In genomic region chr16:77099018-77099869, GRCm38 (mm10) we compare ENCODE assay signal across 8 mouse cellular contexts.
DNase-seq lines count a peak whose midpoint lies in the region; ATAC-seq and TF ChIP-seq lines count a peak whose summit lies in the region.

No protein-coding gene starts in this region.

- no peak overlapping the region for H3K4me2 ChIP-seq in liver, embryonic 12.5 days
- H3K4me2 ChIP-seq in forebrain, embryonic 15.5 days (replicated peaks): peak overlapping the region; percentile 23
- H3K4me2 ChIP-seq in hindbrain, embryonic 11.5 days (replicated peaks; ENCODE audit: low read depth, low read length): no peak overlapping the region
- H3K4me2 ChIP-seq in midbrain, embryonic 11.5 days: no peak overlapping the region

- H3K36me3 ChIP-seq in liver, adult 2 months (ENCODE audit: control insufficient read depth, insufficient read depth, low read length): peaks cover 18% of the 10 kb centered on the region
- H3K36me3 ChIP-seq in liver, embryonic 12.5 days: peaks cover 83% of the 10 kb centered on the region
- no peaks in the 10 kb centered on the region for H3K36me3 ChIP-seq in forebrain, embryonic 15.5 days
- H3K36me3 ChIP-seq in hindbrain, embryonic 11.5 days (ENCODE audit: control insufficient read depth, insufficient read depth, low read length): no peaks in the 10 kb centered on the region
- no peaks in the 10 kb centered on the region for H3K36me3 ChIP-seq in midbrain, embryonic 11.5 days (ENCODE audit: control insufficient read depth, insufficient read depth, low read length)

- H3K9me3 ChIP-seq in liver, embryonic 12.5 days (replicated peaks): no peaks in the 10 kb centered on the region
- no peaks in the 10 kb centered on the region for H3K9me3 ChIP-seq in forebrain, embryonic 15.5 days
- H3K9me3 ChIP-seq in hindbrain, embryonic 11.5 days (ENCODE audit: control insufficient read depth, low read length): no peaks in the 10 kb centered on the region
- H3K9me3 ChIP-seq in midbrain, embryonic 11.5 days (ENCODE audit: control insufficient read depth, low read length): no peaks in the 10 kb centered on the region

- peak; percentile 44 for TF ChIP-seq CTCF in liver, adult 2 months (IDR thresholded peaks at IDR 0.05; ENCODE audit: low read depth, low read length)

- H3K79me2 ChIP-seq in liver, adult 2 months (ENCODE audit: control insufficient read depth, insufficient read depth, low read length): no peaks in the 10 kb centered on the region

- H3K27ac ChIP-seq in liver, adult 2 months (replicated peaks; ENCODE audit: insufficient read depth, low read depth, low read length): no peak overlapping the region
- H3K27ac ChIP-seq in liver, embryonic 12.5 days: no peak overlapping the region
- H3K27ac ChIP-seq in forebrain, embryonic 15.5 days (replicated peaks): 0 out of 2 replicates have a peak overlapping the region, but pooled peaks have one; percentile 42
- no peak overlapping the region for H3K27ac ChIP-seq in hindbrain, embryonic 11.5 days (ENCODE audit: low read depth, low read length)
- H3K27ac ChIP-seq in midbrain, embryonic 11.5 days (ENCODE audit: low read depth, low read length): no peak overlapping the region

- H3K4me1 ChIP-seq in liver, adult 2 months (ENCODE audit: control insufficient read depth, insufficient read depth, low read length): no peaks in the 10 kb centered on the region
- H3K4me1 ChIP-seq in liver, embryonic 12.5 days: no peaks in the 10 kb centered on the region
- H3K4me1 ChIP-seq in forebrain, embryonic 15.5 days: peaks cover 12% of the 10 kb centered on the region; the same call in 1 of the 2 replicates
- no peaks in the 10 kb centered on the region for H3K4me1 ChIP-seq in hindbrain, embryonic 11.5 days (replicated peaks; ENCODE audit: control insufficient read depth, insufficient read depth, low read length)
- H3K4me1 ChIP-seq in midbrain, embryonic 11.5 days (ENCODE audit: control insufficient read depth, insufficient read depth, low read length): no peaks in the 10 kb centered on the region

- no peak overlapping the region for H3K4me3 ChIP-seq in liver, adult 2 months (ENCODE audit: insufficient read depth, low read depth, low read length)
- H3K4me3 ChIP-seq in liver, embryonic 12.5 days: no peak overlapping the region
- H3K4me3 ChIP-seq in forebrain, embryonic 15.5 days: no peak overlapping the region
- no peak overlapping the region for H3K4me3 ChIP-seq in hindbrain, embryonic 11.5 days (ENCODE audit: low read depth, low read length)
- no peak overlapping the region for H3K4me3 ChIP-seq in midbrain, embryonic 11.5 days (ENCODE audit: low read depth, low read length)

- no peaks in the 10 kb centered on the region for H3K27me3 ChIP-seq in liver, adult 2 months (ENCODE audit: control insufficient read depth, insufficient read depth, low read length)
- no peaks in the 10 kb centered on the region for H3K27me3 ChIP-seq in liver, embryonic 12.5 days (replicated peaks)
- no peaks in the 10 kb centered on the region for H3K27me3 ChIP-seq in forebrain, embryonic 15.5 days
- no peaks in the 10 kb centered on the region for H3K27me3 ChIP-seq in hindbrain, embryonic 11.5 days (ENCODE audit: control insufficient read depth, insufficient read depth, low read length)
- no peaks in the 10 kb centered on the region for H3K27me3 ChIP-seq in midbrain, embryonic 11.5 days (ENCODE audit: control insufficient read depth, insufficient read depth, low read length)

- no peak for TF ChIP-seq POLR2A in liver, adult 2 months (IDR thresholded peaks at IDR 0.05; ENCODE audit: extremely low read depth, insufficient read depth, low read length)

- 49% methylated on average over 8 of the region's 8 CpGs for WGBS in liver, adult 2 months
- WGBS in liver, embryonic 12.5 days (ENCODE audit: insufficient replicate concordance): 77% methylated on average over 8 of the region's 8 CpGs
- WGBS in forebrain, embryonic 15.5 days: 24% methylated on average over 8 of the region's 8 CpGs
- 59% methylated on average over 8 of the region's 8 CpGs for WGBS in hindbrain, embryonic 11.5 days
- 67% methylated on average over 8 of the region's 8 CpGs for WGBS in midbrain, embryonic 11.5 days

- no peak for ATAC-seq in liver, embryonic 12.5 days
- ATAC-seq in forebrain, embryonic 15.5 days (replicated peaks): peak; percentile 93
- ATAC-seq in hindbrain, embryonic 11.5 days (ENCODE audit: low FRiP score): peak; percentile 84
- ATAC-seq in midbrain, embryonic 11.5 days (ENCODE audit: low FRiP score): no peak

- no peak overlapping the region for H3K9ac ChIP-seq in liver, adult 2 months (ENCODE audit: low read depth, low read length)
- H3K9ac ChIP-seq in liver, embryonic 12.5 days: no peak overlapping the region
- no peak overlapping the region for H3K9ac ChIP-seq in forebrain, embryonic 15.5 days (replicated peaks)
- no peak overlapping the region for H3K9ac ChIP-seq in hindbrain, embryonic 11.5 days (ENCODE audit: low read depth, low read length)
- H3K9ac ChIP-seq in midbrain, embryonic 11.5 days (ENCODE audit: low read length): no peak overlapping the region

- peak; percentile 89 for DNase-seq in liver, adult 2 months (ENCODE audit: extremely low read depth, low read depth, low spot score)
- peak; percentile 74 for DNase-seq in cerebellum, adult 11 months
- DNase-seq in hindbrain, embryonic 11.5 days (ENCODE audit: low spot score): peak; percentile 82
- DNase-seq in left cerebral cortex, adult 11 months (ENCODE audit: low spot score): peak; percentile 80
- DNase-seq in midbrain, embryonic 11.5 days (ENCODE audit: low spot score, missing footprints): peak; percentile 94
- peak; percentile 51 for DNase-seq in skeletal muscle tissue, adult 2 months (ENCODE audit: low read depth, low spot score)

Comparison
In these comparisons a context has a peak if more than half of its experiments do, and no peak if none do; other contexts are left out.
1. ATAC-seq: peak in forebrain, embryonic 15.5 days (single experiment) and hindbrain, embryonic 11.5 days (single experiment); none in liver, embryonic 12.5 days (single experiment) and midbrain, embryonic 11.5 days (single experiment).
2. Peak in every context shown above with its lines, with median percentiles within 50 percentile points of each other: DNase-seq.